Mouse (Mus musculus) lung, postnatal 36 days (tissue): ENCODE measurements at regions not wholly inside any gene's neighbourhood (a gene's known extent, or its start where the extent isn't known, plus 50 kb on each side); places are given as distances from the start of the nearest gene placed in this dataset.

Experiments
- DNase-seq: peaks from one replicate; pipeline ENCODE4 v3.0.0; 2022; ENCODE audit warnings: mixed read lengths

GRCm38 (mm10) chr12:77780885-77781698 is 412.9 kb upstream of the Gm6657 start:
- peak; percentile 87 for DNase-seq

GRCm38 (mm10) chr12:77783909-77784308 is 410.1 kb upstream of the Gm6657 start:
- DNase-seq = no peak

- no peak for DNase-seq
Observed at GRCm38 (mm10) chr12:77785647-77786046, 408.4 kb upstream of the Gm6657 start.

GRCm38 (mm10) chr12:77786678-77787077 is 407.4 kb upstream of the Gm6657 start:
- DNase-seq = no peak

- DNase-seq = no peak
Observed at GRCm38 (mm10) chr12:77788273-77788672, 405.8 kb upstream of the Gm6657 start.

GRCm38 (mm10) chr12:77789427-77789826 is 404.6 kb upstream of the Gm6657 start:
- no peak for DNase-seq

- DNase-seq = no peak
Observed at GRCm38 (mm10) chr12:77789871-77790270, 404.2 kb upstream of the Gm6657 start.

- peak; percentile 17 for DNase-seq
Observed at GRCm38 (mm10) chr12:77790891-77791672, 403.0 kb upstream of the Gm6657 start.

- no peak for DNase-seq
Observed at GRCm38 (mm10) chr12:77798516-77798915, 395.5 kb upstream of the Gm6657 start.

- no peak for DNase-seq
Observed at GRCm38 (mm10) chr12:77799134-77799770, 394.8 kb upstream of the Gm6657 start.

- no peak for DNase-seq
Observed at GRCm38 (mm10) chr12:77807674-77808073, 386.4 kb upstream of the Gm6657 start.

GRCm38 (mm10) chr12:77811276-77811675 is 382.8 kb upstream of the Gm6657 start:
- peak; percentile 34 for DNase-seq

- no peak for DNase-seq
Observed at GRCm38 (mm10) chr12:77819456-77819855, 374.6 kb upstream of the Gm6657 start.

GRCm38 (mm10) chr12:77823381-77824030 is 370.5 kb upstream of the Gm6657 start:
- DNase-seq = peak; percentile 49

GRCm38 (mm10) chr12:77833411-77834169 is 360.5 kb upstream of the Gm6657 start:
- DNase-seq = no peak

- no peak for DNase-seq
Observed at GRCm38 (mm10) chr12:77834891-77835290, 359.2 kb upstream of the Gm6657 start.

GRCm38 (mm10) chr12:77836231-77836630 is 357.8 kb upstream of the Gm6657 start:
- no peak for DNase-seq

- DNase-seq = no peak
Observed at GRCm38 (mm10) chr12:77841844-77842415, 352.1 kb upstream of the Gm6657 start.

GRCm38 (mm10) chr12:77852595-77853577 is 341.2 kb upstream of the Gm6657 start:
- no peak for DNase-seq

- no peak for DNase-seq
Observed at GRCm38 (mm10) chr12:77854281-77855075, 339.6 kb upstream of the Gm6657 start.
